Mouse (Mus musculus) layer of hippocampus, adult 9-10 months (tissue): ENCODE measurements around the gene Acap3.
A peak's percentile ranks its signal among the peaks of the same experiment; 100 is the strongest.

ENCODE experiments used
- DNase-seq: peaks from one replicate; pipeline ENCODE4 v3.0.0; 2022; ENCODE audit warnings: low spot score

Acap3 gene

GRCm38 (mm10) chr4:155943049-155943452, 51.4 kb downstream of the Acap3 start:
- DNase-seq, result peak; percentile 18

GRCm38 (mm10) chr4:155943534-155944249, 52.1 kb downstream of the Acap3 start, which contains the start of gene Ube2j2:
TSS of gene Ube2j2 (plus strand) at chr4:155943831.
- DNase-seq, result peak; percentile 89

DNA sequence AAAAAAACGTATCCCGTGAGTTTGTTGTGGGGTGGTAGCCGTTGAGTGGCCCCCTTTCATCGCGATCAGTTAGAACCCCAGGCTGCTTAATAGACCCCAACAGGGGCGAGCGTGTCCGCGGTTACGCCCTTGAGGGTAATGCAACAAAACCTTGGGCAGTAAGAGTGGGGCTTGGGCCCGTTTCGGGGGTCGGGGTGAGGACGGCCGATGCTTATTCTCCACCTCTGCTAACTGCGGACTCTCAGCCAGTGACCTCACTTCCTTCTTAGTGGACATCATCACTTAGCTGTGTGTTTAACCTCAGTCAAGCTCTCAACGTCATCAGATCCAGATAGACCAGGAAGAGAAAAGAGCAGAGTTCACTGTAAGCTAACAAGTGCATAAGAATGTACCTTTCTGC, 52.6 kb downstream of the Acap3 start:
- DNase-seq, result no peak

DNA sequence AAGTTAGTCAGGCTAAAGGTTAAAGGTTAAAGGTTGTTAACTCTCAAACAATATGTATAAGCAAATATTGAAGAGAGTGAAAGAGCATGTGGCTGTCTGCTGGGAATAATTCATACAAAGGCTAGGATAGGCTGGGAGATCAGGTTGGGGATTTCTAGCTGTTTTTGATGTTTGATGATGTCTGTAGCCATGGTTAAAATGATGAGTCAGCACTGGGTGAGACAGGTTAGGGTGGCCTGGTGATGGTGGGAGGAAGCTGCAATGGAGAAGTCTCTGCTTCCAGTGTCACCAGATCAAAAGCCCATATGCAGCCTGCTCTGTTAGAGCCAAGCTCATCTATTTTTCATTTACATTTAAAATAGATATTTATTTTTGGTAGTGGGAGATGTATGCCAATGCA, 55.5 kb downstream of the Acap3 start:
- DNase-seq, result no peak

DNA sequence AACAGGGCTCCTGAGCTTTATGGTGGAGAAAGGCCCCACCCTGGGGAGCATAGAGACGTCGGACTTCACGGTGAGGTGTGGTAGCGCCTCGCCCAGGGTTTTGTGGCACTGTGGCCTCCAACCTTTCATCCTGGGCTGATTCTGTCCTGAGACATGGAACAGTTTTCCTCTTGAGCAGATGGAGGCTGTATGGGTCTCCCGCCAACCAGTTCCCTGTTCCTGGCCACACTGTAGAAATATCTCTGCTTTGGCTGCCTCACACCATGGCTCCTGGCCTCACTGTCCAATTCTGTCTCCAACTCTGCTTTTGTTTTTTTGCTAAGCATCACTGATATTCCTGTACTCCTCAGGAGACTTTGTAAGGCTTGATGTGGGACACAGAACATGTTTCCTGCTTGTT, 63.9 kb downstream of the Acap3 start:
- DNase-seq, result no peak
